ENCODE assay signal across 9 mouse cellular contexts in the genomic region with DNA sequence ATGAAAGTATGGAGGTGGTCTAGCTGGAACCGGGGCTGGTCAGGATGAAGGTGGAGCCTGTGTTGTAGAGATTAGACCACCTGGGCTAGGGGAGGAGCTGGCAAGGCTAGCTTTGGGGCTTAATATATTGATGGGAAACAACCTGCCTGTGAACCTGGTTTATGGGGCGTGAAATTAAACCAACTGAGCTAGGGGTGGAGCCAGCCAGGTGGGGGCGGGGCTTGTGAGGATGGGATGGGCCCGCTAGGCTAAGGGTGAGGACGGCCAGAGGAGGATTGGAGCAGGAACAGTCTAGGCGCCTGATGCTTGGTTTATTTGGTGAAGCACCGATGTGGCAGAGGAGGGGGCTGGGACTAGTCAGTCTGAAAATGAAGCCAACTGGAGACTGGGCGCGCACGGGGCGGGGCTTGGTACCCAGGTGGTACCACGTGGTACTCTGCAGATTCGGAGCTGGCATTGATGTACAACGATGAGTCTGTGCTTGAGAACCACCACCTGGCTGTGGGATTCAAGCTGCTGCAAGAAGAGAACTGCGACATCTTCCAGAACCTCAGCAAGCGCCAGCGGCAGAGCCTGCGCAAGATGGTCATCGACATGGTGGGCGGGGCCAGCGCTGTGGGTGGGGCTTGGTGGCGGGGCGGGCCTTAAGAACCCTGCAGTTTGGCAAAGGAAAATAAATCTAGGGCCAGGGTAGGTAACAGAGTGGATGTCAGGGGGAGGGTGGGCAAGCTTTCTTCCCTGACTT. TPM values are rescaled to one million over a fixed set of nuclear protein-coding genes. Genes with fewer than 3 reads are reported as not detected.
DNase-seq lines count a peak whose midpoint lies in the region; ATAC-seq lines count a peak whose summit lies in the region.
"Had no signal": no experiment of that assay in that cellular context is flagged by ENCODE, and none has a peak within 500 bp of the region (broad histone marks: within the 10 kb centered on the region; RNA-seq: fewer than 3 reads in every experiment).

No protein-coding gene starts in this region.

- 11% methylated on average over 23 of the region's 23 CpGs for WGBS in heart, embryonic 13.5 days
- WGBS in intestine, embryonic 16.5 days: 7% methylated on average over 23 of the region's 23 CpGs
- 4% methylated on average over 23 of the region's 23 CpGs for WGBS in limb, embryonic 15.5 days

- H3K9me3 ChIP-seq in heart, embryonic 13.5 days: no peaks in the 10 kb centered on the region
- no peaks in the 10 kb centered on the region for H3K9me3 ChIP-seq in intestine, embryonic 16.5 days (ENCODE audit: control insufficient read depth, low read length)
- H3K9me3 ChIP-seq in limb, embryonic 15.5 days: no peaks in the 10 kb centered on the region

- peak overlapping the region; percentile 43 for H3K4me3 ChIP-seq in heart, embryonic 13.5 days
- peak overlapping the region; percentile 42 for H3K4me3 ChIP-seq in intestine, embryonic 16.5 days (ENCODE audit: low read length)
- peak overlapping the region; percentile 41 for H3K4me3 ChIP-seq in limb, embryonic 15.5 days

- no peak for DNase-seq in heart, adult 18-20 months
- peak; percentile 71 for DNase-seq in embryo, embryonic 11 days
- peak; percentile 65 for DNase-seq in retina, embryonic 14.5 days (ENCODE audit: low spot score)
- DNase-seq in ovary, postnatal 36 days (ENCODE audit: low spot score): no peak
- DNase-seq in adrenal gland, postnatal 36 days: no peak

- peak; percentile 37; the same call in 1 of the 2 replicates for ATAC-seq in heart, embryonic 13.5 days (ENCODE audit: extremely low read depth, insufficient number of reproducible peaks, low FRiP score, low TSS enrichment)
- ATAC-seq in intestine, embryonic 16.5 days: peak; percentile 63
- peak; percentile 41; the same call in 1 of the 2 replicates for ATAC-seq in limb, embryonic 15.5 days (ENCODE audit: insufficient number of reproducible peaks, low FRiP score, low TSS enrichment, low read depth)

- H3K27ac ChIP-seq in heart, embryonic 13.5 days (replicated peaks): no peak overlapping the region
- no peak overlapping the region for H3K27ac ChIP-seq in intestine, embryonic 16.5 days (ENCODE audit: low read length)
- H3K27ac ChIP-seq in limb, embryonic 15.5 days: no peak overlapping the region

- H3K9ac ChIP-seq in heart, embryonic 13.5 days: peak overlapping the region; percentile 58; the same call in 1 of the 2 replicates
- H3K9ac ChIP-seq in intestine, embryonic 16.5 days (ENCODE audit: low read depth, low read length): peak overlapping the region; percentile 34
- peak overlapping the region; percentile 18; the same call in 1 of the 2 replicates for H3K9ac ChIP-seq in limb, embryonic 15.5 days

- peaks cover 8% of the 10 kb centered on the region for H3K4me1 ChIP-seq in heart, embryonic 13.5 days
- peaks cover 9% of the 10 kb centered on the region; the same call in 1 of the 2 replicates for H3K4me1 ChIP-seq in intestine, embryonic 16.5 days (ENCODE audit: control insufficient read depth, insufficient read depth, low read length)
- peaks cover 11% of the 10 kb centered on the region for H3K4me1 ChIP-seq in limb, embryonic 15.5 days

- peak overlapping the region; percentile 68 for H3K4me2 ChIP-seq in heart, embryonic 13.5 days
- H3K4me2 ChIP-seq in intestine, embryonic 16.5 days (ENCODE audit: low read depth, low read length): peak overlapping the region; percentile 57
- peak overlapping the region; percentile 69 for H3K4me2 ChIP-seq in limb, embryonic 15.5 days

- no peaks in the 10 kb centered on the region for H3K27me3 ChIP-seq in heart, embryonic 13.5 days (replicated peaks)
- no peaks in the 10 kb centered on the region for H3K27me3 ChIP-seq in intestine, embryonic 16.5 days (replicated peaks; ENCODE audit: control insufficient read depth, insufficient read depth, low read length)
- H3K27me3 ChIP-seq in limb, embryonic 15.5 days: no peaks in the 10 kb centered on the region

- peaks cover 52% of the 10 kb centered on the region for H3K36me3 ChIP-seq in heart, embryonic 13.5 days
- no peaks in the 10 kb centered on the region for H3K36me3 ChIP-seq in intestine, embryonic 16.5 days (ENCODE audit: control insufficient read depth, insufficient read depth, low read length)
- no peaks in the 10 kb centered on the region for H3K36me3 ChIP-seq in limb, embryonic 15.5 days

RNA-seq across cellular contexts. Expression of gene Keap1, which starts 34.5 kb away (rescaled TPM):
- 51.1 and 52.7 TPM in 2 replicates for polyA plus RNA-seq in heart, embryonic 13.5 days (2015; fragmentation: Nextera tagmentation; extraction: Ambion mirVana)
- total RNA-seq in heart, adult 18-20 months (2021): 10 to 100 TPM; 43.1 to 44.5 TPM
- 58.1 and 59.7 TPM in 2 replicates for polyA plus RNA-seq in intestine, embryonic 16.5 days (2015; fragmentation: Nextera tagmentation; extraction: Ambion mirVana)
- 77.7 and 78.6 TPM in 2 replicates for polyA plus RNA-seq in limb, embryonic 15.5 days (2015; fragmentation: Nextera tagmentation; extraction: Ambion mirVana)
- 10 to 100 TPM; 45.8 to 46.0 TPM for total RNA-seq in adrenal gland, postnatal 36 days (2021)

RNA-seq across cellular contexts. Expression of gene Pde4a, which starts 39.2 kb away (rescaled TPM):
- polyA plus RNA-seq in heart, embryonic 13.5 days (2015; fragmentation: Nextera tagmentation; extraction: Ambion mirVana): 9.5 and 11.3 TPM in 2 replicates
- 10 to 100 TPM; 52.5 to 59.1 TPM for total RNA-seq in heart, adult 18-20 months (2021)
- polyA plus RNA-seq in intestine, embryonic 16.5 days (2015; fragmentation: Nextera tagmentation; extraction: Ambion mirVana): 6.2 and 7.8 TPM in 2 replicates
- polyA plus RNA-seq in limb, embryonic 15.5 days (2015; fragmentation: Nextera tagmentation; extraction: Ambion mirVana): 6.1 and 6.4 TPM in 2 replicates
- 10 to 100 TPM in 1 of 2 experiments, 1 to 10 TPM in 1; 8.6 to 10.6 TPM for total RNA-seq in adrenal gland, postnatal 36 days (2021)

RNA-seq across cellular contexts. Expression of gene S1pr5, which starts 43.5 kb away (rescaled TPM):
- polyA plus RNA-seq in heart, embryonic 13.5 days (2015; fragmentation: Nextera tagmentation; extraction: Ambion mirVana): 0.07 and 0.11 TPM in 2 replicates
- total RNA-seq in heart, adult 18-20 months (2021): 1 to 10 TPM in 1 of 2 experiments, under 1 TPM in 1; 0.89 to 1.5 TPM
- 0.06 TPM in 1 of 2 replicates, not detected in the other for polyA plus RNA-seq in intestine, embryonic 16.5 days (2015; fragmentation: Nextera tagmentation; extraction: Ambion mirVana)
- 6.2 and 6.3 TPM in 2 replicates for polyA plus RNA-seq in limb, embryonic 15.5 days (2015; fragmentation: Nextera tagmentation; extraction: Ambion mirVana)
- total RNA-seq in adrenal gland, postnatal 36 days (2021): under 1 TPM in 1 of 2 experiments, not detected in 1; 0.99 TPM
- polyA plus RNA-seq: large intestine, adult 2 months had no signal

RNA-seq across cellular contexts. Expression of gene Cdc37, which starts 54.9 kb away (rescaled TPM):
- 222 and 230 TPM in 2 replicates for polyA plus RNA-seq in heart, embryonic 13.5 days (2015; fragmentation: Nextera tagmentation; extraction: Ambion mirVana)
- 100 to 1,000 TPM; 160 to 168 TPM for total RNA-seq in heart, adult 18-20 months (2021)
- 247 and 261 TPM in 2 replicates for polyA plus RNA-seq in intestine, embryonic 16.5 days (2015; fragmentation: Nextera tagmentation; extraction: Ambion mirVana)
- 298 and 326 TPM in 2 replicates for polyA plus RNA-seq in limb, embryonic 15.5 days (2015; fragmentation: Nextera tagmentation; extraction: Ambion mirVana)
- 100 to 1,000 TPM; 180 to 201 TPM for total RNA-seq in adrenal gland, postnatal 36 days (2021)

Comparison
In these comparisons a context has a peak if more than half of its experiments do, and no peak if none do; other contexts are left out.
1. DNase-seq: peak in embryo, embryonic 11 days (single experiment) and retina, embryonic 14.5 days (single experiment); none in heart, adult 18-20 months (0 of 2), ovary, postnatal 36 days (single experiment) and adrenal gland, postnatal 36 days (0 of 2).
2. Peak in every context shown above with its lines, with median percentiles within 50 percentile points of each other: ATAC-seq, H3K4me2 ChIP-seq, H3K4me3 ChIP-seq and H3K9ac ChIP-seq.